ENCODE assay signal across 24 mouse cellular contexts in genomic region chr9:67173154-67173553, GRCm38 (mm10).
DNase-seq lines count a peak whose midpoint lies in the region; ATAC-seq lines count a peak whose summit lies in the region.
"Had no signal": no experiment of that assay in that cellular context is flagged by ENCODE, and none has a peak within 500 bp of the region (broad histone marks: within the 10 kb centered on the region; RNA-seq: fewer than 3 reads in every experiment).

No protein-coding gene starts in this region.

- H3K9ac ChIP-seq in embryonic facial prominence, embryonic 11.5 days (replicated peaks; ENCODE audit: low read length), result no peak overlapping the region
- H3K9ac ChIP-seq in embryonic facial prominence, embryonic 13.5 days, result no peak overlapping the region
- no peak overlapping the region for H3K9ac ChIP-seq in embryonic facial prominence, embryonic 15.5 days
- H3K9ac ChIP-seq: forebrain, embryonic 12.5 days; forebrain, embryonic 15.5 days; forebrain, postnatal 0 days had no signal

- WGBS in embryonic facial prominence, embryonic 11.5 days, result 46% methylated on average over 4 of the region's 4 CpGs
- 79% methylated on average over 4 of the region's 4 CpGs for WGBS in embryonic facial prominence, embryonic 10.5 days
- WGBS in embryonic facial prominence, embryonic 13.5 days, result 23% methylated on average over 4 of the region's 4 CpGs
- 31% methylated on average over 4 of the region's 4 CpGs for WGBS in embryonic facial prominence, embryonic 15.5 days
- WGBS in limb, embryonic 10.5 days, result 87% methylated on average over 4 of the region's 4 CpGs

- no peaks in the 10 kb centered on the region for H3K9me3 ChIP-seq in embryonic facial prominence, embryonic 11.5 days (replicated peaks; ENCODE audit: control insufficient read depth, low read length)
- H3K9me3 ChIP-seq in embryonic facial prominence, embryonic 10.5 days, result peaks cover 13% of the 10 kb centered on the region
- H3K9me3 ChIP-seq in embryonic facial prominence, embryonic 13.5 days, result 0 out of 2 replicates have a peak, but pooled peaks cover 6% of the 10 kb centered on the region
- H3K9me3 ChIP-seq in embryonic facial prominence, embryonic 15.5 days (replicated peaks), result no peaks in the 10 kb centered on the region
- H3K9me3 ChIP-seq in limb, embryonic 10.5 days (replicated peaks), result no peaks in the 10 kb centered on the region; the same call in 1 of the 2 replicates
- H3K9me3 ChIP-seq: forebrain, embryonic 15.5 days; G1E had no signal

- no peaks in the 10 kb centered on the region for H3K36me3 ChIP-seq in embryonic facial prominence, embryonic 11.5 days (replicated peaks; ENCODE audit: control insufficient read depth, insufficient read depth, low read depth, low read length)
- H3K36me3 ChIP-seq in embryonic facial prominence, embryonic 10.5 days (replicated peaks), result no peaks in the 10 kb centered on the region
- H3K36me3 ChIP-seq in embryonic facial prominence, embryonic 13.5 days, result no peaks in the 10 kb centered on the region
- no peaks in the 10 kb centered on the region for H3K36me3 ChIP-seq in embryonic facial prominence, embryonic 15.5 days
- no peaks in the 10 kb centered on the region for H3K36me3 ChIP-seq in limb, embryonic 10.5 days
- H3K36me3 ChIP-seq: forebrain, embryonic 10.5 days; forebrain, embryonic 12.5 days; forebrain, embryonic 15.5 days; G1E had no signal

- H3K27ac ChIP-seq in embryonic facial prominence, embryonic 11.5 days (replicated peaks; ENCODE audit: low read depth, low read length), result no peak overlapping the region
- H3K27ac ChIP-seq in embryonic facial prominence, embryonic 10.5 days (replicated peaks), result no peak overlapping the region
- H3K27ac ChIP-seq in embryonic facial prominence, embryonic 13.5 days, result peak overlapping the region; percentile 72
- peak overlapping the region; percentile 34; the same call in 1 of the 2 replicates for H3K27ac ChIP-seq in embryonic facial prominence, embryonic 15.5 days (replicated peaks)
- H3K27ac ChIP-seq in limb, embryonic 10.5 days, result no peak overlapping the region
- H3K27ac ChIP-seq: forebrain, embryonic 10.5 days; forebrain, embryonic 12.5 days; forebrain, embryonic 15.5 days had no signal

- peak; percentile 61 for DNase-seq in embryonic facial prominence, embryonic 11.5 days (ENCODE audit: low spot score)
- DNase-seq in embryonic facial prominence, embryonic 10.5 days (ENCODE audit: low spot score), result no peak
- no peak for DNase-seq in limb, embryonic 10.5 days (ENCODE audit: low spot score)
- DNase-seq in adrenal gland, postnatal 4 days (ENCODE audit: low spot score in 2 of 2), result no peak
- DNase-seq in testis, postnatal 10 days (ENCODE audit: low spot score), result no peak
- DNase-seq: adrenal gland, adult 2 months; adrenal gland, postnatal 10 days; adrenal gland, postnatal 25 days; B cell, adult 2 months; cerebellum, adult 11-12 months; cerebellum, adult 2 months; cerebellum, adult 9-10 months; cerebellum, postnatal 10 days; cerebellum, postnatal 25 days; forebrain, postnatal 0 days had no signal

- H3K4me1 ChIP-seq in embryonic facial prominence, embryonic 11.5 days (ENCODE audit: control insufficient read depth, insufficient read depth, low read length), result no peaks in the 10 kb centered on the region; the same call in 1 of the 2 replicates
- H3K4me1 ChIP-seq in embryonic facial prominence, embryonic 10.5 days, result peaks cover 43% of the 10 kb centered on the region
- peaks cover 49% of the 10 kb centered on the region for H3K4me1 ChIP-seq in embryonic facial prominence, embryonic 13.5 days
- peaks cover 29% of the 10 kb centered on the region for H3K4me1 ChIP-seq in embryonic facial prominence, embryonic 15.5 days
- peaks cover 34% of the 10 kb centered on the region for H3K4me1 ChIP-seq in limb, embryonic 10.5 days
- H3K4me1 ChIP-seq: forebrain, embryonic 12.5 days; forebrain, embryonic 15.5 days had no signal

- no peak overlapping the region for H3K4me2 ChIP-seq in embryonic facial prominence, embryonic 11.5 days (ENCODE audit: low read depth, low read length)
- H3K4me2 ChIP-seq in embryonic facial prominence, embryonic 13.5 days, result no peak overlapping the region
- no peak overlapping the region for H3K4me2 ChIP-seq in embryonic facial prominence, embryonic 15.5 days (replicated peaks)
- H3K4me2 ChIP-seq: forebrain, embryonic 12.5 days; forebrain, embryonic 15.5 days had no signal

- no peaks in the 10 kb centered on the region for H3K27me3 ChIP-seq in embryonic facial prominence, embryonic 11.5 days (ENCODE audit: control insufficient read depth, insufficient read depth, low read length)
- H3K27me3 ChIP-seq in embryonic facial prominence, embryonic 10.5 days (replicated peaks; ENCODE audit: low read depth, poor library complexity, severe bottlenecking), result no peaks in the 10 kb centered on the region
- no peaks in the 10 kb centered on the region for H3K27me3 ChIP-seq in embryonic facial prominence, embryonic 13.5 days
- H3K27me3 ChIP-seq in embryonic facial prominence, embryonic 15.5 days, result no peaks in the 10 kb centered on the region
- H3K27me3 ChIP-seq in limb, embryonic 10.5 days (ENCODE audit: low read depth, poor library complexity, severe bottlenecking), result no peaks in the 10 kb centered on the region
- H3K27me3 ChIP-seq: CH12.LX; forebrain, embryonic 12.5 days; forebrain, embryonic 15.5 days had no signal

- peak; percentile 46; the same call in 1 of the 2 replicates for ATAC-seq in embryonic facial prominence, embryonic 11.5 days (replicated peaks; ENCODE audit: insufficient number of reproducible peaks, low FRiP score, low TSS enrichment, low read depth)
- 0 out of 2 replicates have a peak, but pooled peaks have one; percentile 7 for ATAC-seq in embryonic facial prominence, embryonic 13.5 days (ENCODE audit: insufficient number of reproducible peaks, insufficient read depth, low FRiP score, low TSS enrichment, low read depth)
- peak; percentile 20; the same call in 1 of the 2 replicates for ATAC-seq in embryonic facial prominence, embryonic 15.5 days (ENCODE audit: insufficient number of reproducible peaks, low FRiP score, low TSS enrichment, low read depth)
- ATAC-seq: CD4-positive, CD25-positive, alpha-beta regulatory T cell, adult 4 months; forebrain, embryonic 15.5 days; forebrain, postnatal 0 days had no signal

- H3K4me3 ChIP-seq in embryonic facial prominence, embryonic 11.5 days (ENCODE audit: low read depth, low read length), result no peak overlapping the region
- H3K4me3 ChIP-seq in embryonic facial prominence, embryonic 10.5 days, result no peak overlapping the region
- no peak overlapping the region for H3K4me3 ChIP-seq in embryonic facial prominence, embryonic 13.5 days
- no peak overlapping the region for H3K4me3 ChIP-seq in embryonic facial prominence, embryonic 15.5 days (replicated peaks)
- no peak overlapping the region for H3K4me3 ChIP-seq in limb, embryonic 10.5 days
- H3K4me3 ChIP-seq: erythroblast, embryonic 14.5 days; forebrain, embryonic 10.5 days; forebrain, embryonic 12.5 days; forebrain, embryonic 15.5 days had no signal

Comparison
In these comparisons a context has a peak if more than half of its experiments do, and no peak if none do; other contexts are left out.
1. H3K27ac ChIP-seq: peak in embryonic facial prominence, embryonic 13.5 days (single experiment) and embryonic facial prominence, embryonic 15.5 days (single experiment); none in embryonic facial prominence, embryonic 11.5 days (single experiment), embryonic facial prominence, embryonic 10.5 days (single experiment) and limb, embryonic 10.5 days (single experiment).
2. Peak in every context shown above with its lines, with median percentiles within 50 percentile points of each other: ATAC-seq.